Mouse (Mus musculus) liver, embryonic 12.5 days (tissue): Measurements from ENCODE around the gene Capza3. TPM values are rescaled to one million over a fixed set of nuclear protein-coding genes. Genes with fewer than 3 reads are reported as not detected.

Experiments used
- polyA plus RNA-seq: library from polyadenylated mRNA; unstranded; fragments of >200 nt; fragmentation: Nextera tagmentation; extraction: Ambion mirVana; gene quantifications from 2 replicates; pipeline ENCODE4 v1.2.1, GENCODE M21; 2016

The Capza3 gene
- polyA plus RNA-seq, 1 experiment from 2014 or later = not detected

Other genes with a start within 250 kb of the Capza3 start
- gene Plcz1, start 205 bp downstream of the Capza3 start, polyA plus RNA-seq = not detected in 2 replicates